Mouse (Mus musculus) MEL (cell line): ENCODE results near the gene Ikzf5. TPM values are rescaled to one million over a fixed set of nuclear protein-coding genes. Genes with fewer than 3 reads are reported as not detected.

Experiments
- DNase-seq: peaks from one replicate; pipeline ENCODE4 v3.0.0; 2011; ENCODE audit warnings: low read depth, low spot score
- H3K27ac ChIP-seq: 2 replicates; pipeline ENCODE4 v1.5.1; 2012; ENCODE audit warnings: low read depth, mild to moderate bottlenecking, control low read depth, low read length, moderate library complexity; ENCODE audit not compliant: control insufficient read depth
- H3K27me3 ChIP-seq, 2 experiments: fragments of 150-350 bp in 1 of 2; sonication (generic) in 1 of 2; 2 replicates each; pipeline ENCODE4 v1.6.1; 2012; ENCODE audit warnings: low read length in 2 of 2, mild to moderate bottlenecking in 2 of 2, improper control_type of control experiment in 1 of 2, moderate library complexity in 1 of 2; ENCODE audit not compliant: insufficient read depth in 2 of 2, control insufficient read depth in 1 of 2
- H3K36me3 ChIP-seq, 2 experiments: 2 replicates each; pipeline ENCODE4 v1.6.1; 2012 to 2014; ENCODE audit warnings: low read length in 2 of 2, improper control_type of control experiment in 1 of 2, inconsistent platforms in 1 of 2, mild to moderate bottlenecking in 1 of 2; ENCODE audit not compliant: insufficient read depth in 2 of 2, control insufficient read depth in 1 of 2
- H3K4me1 ChIP-seq, 2 experiments: fragments of 150-350 bp in 1 of 2; sonication (generic) in 1 of 2; 2 replicates each; pipeline ENCODE4 v1.6.1; 2012; ENCODE audit warnings: low read length in 2 of 2, improper control_type of control experiment in 1 of 2, mild to moderate bottlenecking in 1 of 2; ENCODE audit not compliant: insufficient read depth in 2 of 2, control insufficient read depth in 1 of 2
- H3K4me3 ChIP-seq, 2 experiments: fragments of 150-350 bp in 1 of 2; sonication (generic) in 1 of 2; 2 replicates each; pipeline ENCODE4 v1.5.1; 2012; ENCODE audit warnings: low read depth in 2 of 2, low read length in 2 of 2, mild to moderate bottlenecking in 2 of 2, moderate library complexity in 2 of 2, control low read depth in 1 of 2, improper control_type of control experiment in 1 of 2; ENCODE audit not compliant: control insufficient read depth in 1 of 2, insufficient read depth in 1 of 2
- H3K79me2 ChIP-seq: 2 replicates; pipeline ENCODE4 v1.6.1; 2012; ENCODE audit warnings: mild to moderate bottlenecking, low read length, moderate library complexity; ENCODE audit not compliant: control insufficient read depth, poor library complexity, insufficient read depth
- H3K9ac ChIP-seq: 2 replicates; pipeline ENCODE4 v1.6.1; 2012; ENCODE audit warnings: low read depth, mild to moderate bottlenecking, control low read depth, low read length, moderate library complexity; ENCODE audit not compliant: control insufficient read depth, poor library complexity, severe bottlenecking
- H3K9me3 ChIP-seq: fragments of 150-350 bp; sonication (generic); replicated peaks from 2 replicates; pipeline ENCODE4 v1.6.1; 2012; ENCODE audit warnings: mild to moderate bottlenecking, low read length, improper control_type of control experiment, moderate library complexity; ENCODE audit not compliant: insufficient read depth
- CHD1 ChIP-seq: IDR thresholded peaks from 2 replicates; pipeline ENCODE4 v1.6.1; 2012; ENCODE audit warnings: low read depth, mild to moderate bottlenecking, inconsistent platforms, low read length, improper control_type of control experiment
- CHD2 ChIP-seq: IDR thresholded peaks from 2 replicates; pipeline ENCODE4 v1.6.1; 2011; ENCODE audit warnings: low read length, improper control_type of control experiment
- CTCF ChIP-seq, 3 experiments: IDR thresholded peaks in 2 of 3; conservative IDR thresholded peaks in 1 of 3; 2 replicates each; pipeline ENCODE4 v1.5.1; 2011 to 2012; ENCODE audit warnings: low read length in 3 of 3, low read depth in 2 of 3, mild to moderate bottlenecking in 2 of 3, improper control_type of control experiment in 1 of 3, inconsistent platforms in 1 of 3, mixed read lengths in 1 of 3, moderate library complexity in 1 of 3; ENCODE audit not compliant: control insufficient read depth in 1 of 3, insufficient read depth in 1 of 3, poor library complexity in 1 of 3, severe bottlenecking in 1 of 3
- E2F4 ChIP-seq: IDR thresholded peaks from 2 replicates; pipeline ENCODE4 v1.6.1; 2011; ENCODE audit warnings: low read depth, low read length, improper control_type of control experiment, borderline replicate concordance
- ELF1 ChIP-seq: IDR thresholded peaks from 2 replicates; pipeline ENCODE4 v1.6.1; 2014; ENCODE audit warnings: low read depth, mild to moderate bottlenecking, inconsistent platforms, low read length, improper control_type of control experiment, moderate library complexity
- GABPA ChIP-seq: IDR thresholded peaks from 2 replicates; pipeline ENCODE4 v1.6.1; 2012; ENCODE audit warnings: low read depth, mild to moderate bottlenecking, inconsistent platforms, low read length, improper control_type of control experiment, moderate library complexity
- KAT2A ChIP-seq: conservative IDR thresholded peaks from 2 replicates; pipeline ENCODE4 v1.6.1; 2012; ENCODE audit warnings: low read depth, low read length, improper control_type of control experiment, inconsistent platforms
- MAZ ChIP-seq: IDR thresholded peaks from 2 replicates; pipeline ENCODE4 v1.6.1; 2012; ENCODE audit warnings: low read depth, mild to moderate bottlenecking, inconsistent platforms, low read length, improper control_type of control experiment
- MXI1 ChIP-seq: IDR thresholded peaks from 2 replicates; pipeline ENCODE4 v1.6.1; 2011; ENCODE audit warnings: mild to moderate bottlenecking, low read depth, low read length, improper control_type of control experiment
- MYB ChIP-seq: IDR thresholded peaks from 2 replicates; pipeline ENCODE4 v1.6.1; 2011; ENCODE audit warnings: mild to moderate bottlenecking, low read depth, low read length, improper control_type of control experiment
- NELFE ChIP-seq: IDR thresholded peaks from 2 replicates; pipeline ENCODE4 v1.6.1; 2011; ENCODE audit warnings: low read depth, low read length, improper control_type of control experiment
- NRF1 ChIP-seq: IDR thresholded peaks from 2 replicates; pipeline ENCODE4 v1.6.1; 2014; ENCODE audit warnings: low read depth, mild to moderate bottlenecking, inconsistent platforms, low read length, improper control_type of control experiment, moderate library complexity; ENCODE audit not compliant: poor library complexity, insufficient read depth, severe bottlenecking
- POLR2A ChIP-seq, 2 experiments: IDR thresholded peaks; 2 replicates each; pipeline ENCODE4 v1.6.1; 2011 to 2012; ENCODE audit warnings: low read length in 2 of 2, mild to moderate bottlenecking in 2 of 2, control low read depth in 1 of 2, improper control_type of control experiment in 1 of 2, low read depth in 1 of 2, moderate library complexity in 1 of 2; ENCODE audit not compliant: control insufficient read depth in 1 of 2, insufficient read depth in 1 of 2, poor library complexity in 1 of 2
- POLR2AphosphoS5 ChIP-seq: IDR thresholded peaks from 2 replicates; pipeline ENCODE4 v1.6.1; 2012; ENCODE audit warnings: low read depth, borderline replicate concordance, mild to moderate bottlenecking, inconsistent platforms, low read length, moderate library complexity, mixed read lengths
- SIN3A ChIP-seq: IDR thresholded peaks from 2 replicates; pipeline ENCODE4 v1.6.1; 2012; ENCODE audit warnings: low read length, improper control_type of control experiment, inconsistent platforms
- SMC3 ChIP-seq: IDR thresholded peaks from 2 replicates; pipeline ENCODE4 v1.6.1; 2011; ENCODE audit warnings: low read depth, low read length, improper control_type of control experiment
- TAL1 ChIP-seq: IDR thresholded peaks from 2 replicates; pipeline ENCODE4 v1.6.1; 2012; ENCODE audit warnings: mild to moderate bottlenecking, inconsistent platforms, low read length, moderate library complexity, mixed read lengths
- TCF12 ChIP-seq: IDR thresholded peaks from 2 replicates; pipeline ENCODE4 v1.6.1; 2014; ENCODE audit warnings: low read depth, mild to moderate bottlenecking, inconsistent platforms, low read length, improper control_type of control experiment, moderate library complexity
- UBTF ChIP-seq: IDR thresholded peaks from 2 replicates; pipeline ENCODE4 v1.6.1; 2012; ENCODE audit warnings: low read depth, mild to moderate bottlenecking, inconsistent platforms, low read length, improper control_type of control experiment, moderate library complexity, borderline replicate concordance; ENCODE audit not compliant: insufficient read depth
- USF1 ChIP-seq: IDR thresholded peaks from 2 replicates; pipeline ENCODE4 v1.6.1; 2014; ENCODE audit warnings: low read depth, mild to moderate bottlenecking, inconsistent platforms, low read length, improper control_type of control experiment, moderate library complexity
- ZKSCAN1 ChIP-seq: IDR thresholded peaks from 2 replicates; pipeline ENCODE4 v1.6.1; 2012; ENCODE audit warnings: low read depth, mild to moderate bottlenecking, inconsistent platforms, low read length, improper control_type of control experiment, moderate library complexity
- ZMIZ1 ChIP-seq: IDR thresholded peaks from 2 replicates; pipeline ENCODE4 v1.6.1; 2012; ENCODE audit warnings: low read depth, mild to moderate bottlenecking, inconsistent platforms, low read length, improper control_type of control experiment, moderate library complexity
- polyA plus RNA-seq, 2 experiments: library from polyadenylated mRNA; stranded (reverse) in 1 of 2; unstranded in 1 of 2; fragments of >175 nt in 1 of 2; fragments of >200 nt in 1 of 2; gene quantifications; 2 replicates each; pipeline versions ENCODE4 v1.2.1 to v1.2.4; 2012; ENCODE audit warnings: low replicate concordance in 2 of 2, low read depth in 1 of 2; ENCODE audit not compliant: insufficient read length in 2 of 2, insufficient read depth in 1 of 2, missing spikeins in 1 of 2
- total RNA-seq: library from RNA; depleted of rRNA; stranded (reverse); fragments of 300-350 nt; gene quantifications from 2 replicates; pipeline ENCODE4 v1.2.3, GENCODE M21; 2012

Ikzf5 gene
- total and polyA plus RNA-seq, 3 experiments, result 8.8 to 65.4 (median 28.5) TPM

- TF ChIP-seq GABPA, result no peak
- no peak for TF ChIP-seq CHD1
- TF ChIP-seq CTCF (IDR thresholded peaks at IDR 0.05 in 2 of 3, conservative IDR thresholded peaks at IDR 0.05 in 1 of 3; ENCODE audit: control insufficient read depth in 1 of 3, insufficient read depth in 1 of 3, low read depth in 2 of 3, low read length in 3 of 3, poor library complexity in 1 of 3, severe bottlenecking in 1 of 3), result no peak
- TF ChIP-seq TAL1, result no peak
- TF ChIP-seq NELFE, result peak; percentile 86
- no peak; the same call in 1 of the 2 replicates for TF ChIP-seq KAT2A
- peak; percentile 53; the same call in 1 of the 2 replicates for TF ChIP-seq TCF12
- peak; percentile 84 for TF ChIP-seq MXI1
- peak; percentile 91 for TF ChIP-seq E2F4
- TF ChIP-seq UBTF, result 0 out of 2 replicates have a peak, but pooled peaks have one; percentile 1
- TF ChIP-seq ELF1, result peak; percentile 65; the same call in 1 of the 2 replicates
- no peak for TF ChIP-seq MYB
- no peak for TF ChIP-seq CHD2
- TF ChIP-seq SMC3, result no peak
- peak; percentile 96 for TF ChIP-seq NRF1
- TF ChIP-seq ZKSCAN1, result no peak
- TF ChIP-seq MAZ, result peak; percentile 90
- peak; percentile 92 for TF ChIP-seq SIN3A
- TF ChIP-seq, all 39 proteins: peak for 20
These were observed 47.6 kb downstream of the Ikzf5 start, which contains the start of gene 2310057M21Rik (continued) for GRCm38 (mm10) chr7:131362615-131363300.

- DNase-seq, result no peak
- peak overlapping the region; percentile 83 for H3K27ac ChIP-seq
- peaks cover 15% of the 10 kb centered on the region for H3K79me2 ChIP-seq
- H3K4me1 ChIP-seq, result peaks cover 3 to 9% of the 10 kb centered on the region in 2 experiments
- TF ChIP-seq CHD2, result no peak
- no peak for TF ChIP-seq ZMIZ1
- TF ChIP-seq UBTF, result peak; percentile 48; the same call in 1 of the 2 replicates
- TF ChIP-seq POLR2A (IDR thresholded peaks at IDR 0.05; ENCODE audit: control insufficient read depth in 1 of 2, insufficient read depth in 1 of 2, low read depth in 1 of 2, low read length in 2 of 2, poor library complexity in 1 of 2), result peak in 1 of 2 experiments; percentile 2; a peak in 1 of 4 replicates
- TF ChIP-seq POLR2AphosphoS5, result no peak
- TF ChIP-seq USF1, result no peak
- TF ChIP-seq SIN3A, result no peak
- no peak for TF ChIP-seq SMC3
- H3K27me3 ChIP-seq, result no peaks in the 10 kb centered on the region
- no peaks in the 10 kb centered on the region for H3K9me3 ChIP-seq
- H3K36me3 ChIP-seq, result peaks cover 6 to 14% of the 10 kb centered on the region in 2 experiments
- peak overlapping the region; percentile 99 for H3K9ac ChIP-seq
- H3K4me3 ChIP-seq, result peak overlapping the region; percentile 67 to 99
These were observed 48.1 kb downstream of the Ikzf5 start for GRCm38 (mm10) chr7:131362269-131362614.
